Mouse (Mus musculus): ENCODE measurements at regions not wholly inside any gene's neighbourhood (a gene's known extent, or its start where the extent isn't known, plus 50 kb on each side); places are given as distances from the start of the nearest gene placed in this dataset.

GRCm38 (mm10) chr15:59908300-59908699, 108.1 kb downstream of the 4933412E24Rik start:
- TF ChIP-seq EP300 (IDR thresholded peaks at IDR 0.05; ENCODE audit: low read depth) (no peak), CTCF (IDR thresholded peaks at IDR 0.05; ENCODE audit: low read depth) (no peak)

Measured in liver, postnatal 0 days (tissue).